Mouse (Mus musculus): ENCODE measurements around the gene Cabp1.

- peak; percentile 94 for TF ChIP-seq EP300 (IDR thresholded peaks at IDR 0.05; ENCODE audit: insufficient read depth, low read depth, low read length)
- TF ChIP-seq POLR2A (IDR thresholded peaks at IDR 0.05; ENCODE audit: insufficient read depth, low read depth, low read length) = no peak
Measured at GRCm38 (mm10) chr5:115161064-115161939, 32.9 kb downstream of the Cabp1 start.

Data from heart, adult 2 months (tissue).